Mouse (Mus musculus) adrenal gland, postnatal 4 days (tissue): ENCODE measurements around the gene Pygb. TPM values are rescaled to one million over a fixed set of nuclear protein-coding genes. Genes with fewer than 3 reads are reported as not detected.

Experiments
- DNase-seq, 2 experiments: peaks; one replicate each; pipeline ENCODE4 v3.0.0; 2021 to 2022; ENCODE audit warnings: low spot score in 2 of 2, mixed read lengths in 2 of 2
- total RNA-seq, 2 experiments: library from RNA; stranded (reverse); gene quantifications; 2 replicates each; pipeline ENCODE4 v1.2.3; 2021

Gene Pygb
- total RNA-seq, 2 experiments from 2014 or later = 52.2 to 54.5 TPM

GRCm38 (mm10) chr2:150788768-150789550, 2.4 kb downstream of the Pygb start:
- DNase-seq = peak; percentile 31 to 59

- DNase-seq = no peak
Measured at GRCm38 (mm10) chr2:150793320-150793719, 6.8 kb downstream of the Pygb start.

- DNase-seq = no peak
Measured at GRCm38 (mm10) chr2:150798084-150798483, 11.5 kb downstream of the Pygb start.

- no peak for DNase-seq
Measured at GRCm38 (mm10) chr2:150800616-150801015, 14.1 kb downstream of the Pygb start.

- no peak for DNase-seq
Measured at GRCm38 (mm10) chr2:150803035-150803434, 16.5 kb downstream of the Pygb start.

- DNase-seq = no peak
Measured at GRCm38 (mm10) chr2:150808381-150808780, 21.8 kb downstream of the Pygb start.

GRCm38 (mm10) chr2:150808812-150809211, 22.3 kb downstream of the Pygb start:
- no peak for DNase-seq

GRCm38 (mm10) chr2:150810603-150811002, 24.1 kb downstream of the Pygb start:
- DNase-seq = no peak

- no peak for DNase-seq
Measured at GRCm38 (mm10) chr2:150812816-150813215, 26.3 kb downstream of the Pygb start.

GRCm38 (mm10) chr2:150816676-150817402, 30.3 kb downstream of the Pygb start:
- no peak for DNase-seq

- no peak for DNase-seq
Measured at GRCm38 (mm10) chr2:150818742-150819141, 32.2 kb downstream of the Pygb start.

GRCm38 (mm10) chr2:150820720-150821119, 34.2 kb downstream of the Pygb start:
- no peak for DNase-seq

GRCm38 (mm10) chr2:150822987-150823386, 36.5 kb downstream of the Pygb start:
- no peak for DNase-seq

GRCm38 (mm10) chr2:150826426-150826825, 39.9 kb downstream of the Pygb start:
- DNase-seq = no peak

- no peak for DNase-seq
Measured at GRCm38 (mm10) chr2:150828164-150828563, 41.6 kb downstream of the Pygb start.

GRCm38 (mm10) chr2:150828654-150829053, 42.1 kb downstream of the Pygb start:
- no peak for DNase-seq

- no peak for DNase-seq
Measured at GRCm38 (mm10) chr2:150830011-150830410, 43.5 kb downstream of the Pygb start.

GRCm38 (mm10) chr2:150830911-150831441, 44.4 kb downstream of the Pygb start:
- DNase-seq = no peak

GRCm38 (mm10) chr2:150832029-150832428, 45.5 kb downstream of the Pygb start:
- no peak for DNase-seq

- no peak for DNase-seq
Measured at GRCm38 (mm10) chr2:150834616-150835015, 48.1 kb downstream of the Pygb start.

- DNase-seq = no peak
Measured at GRCm38 (mm10) chr2:150835975-150836374, 49.4 kb downstream of the Pygb start.

- DNase-seq = no peak
Measured at GRCm38 (mm10) chr2:150836906-150837305, 50.4 kb downstream of the Pygb start.
